Mouse (Mus musculus) MN1 (cell line): Measurements from ENCODE around the gene Ankrd22.

Experiments used
- DNase-seq: peaks from one replicate; pipeline ENCODE4 v3.0.0-alpha.2; 2016; ENCODE audit warnings: low spot score

Ankrd22 gene

DNA sequence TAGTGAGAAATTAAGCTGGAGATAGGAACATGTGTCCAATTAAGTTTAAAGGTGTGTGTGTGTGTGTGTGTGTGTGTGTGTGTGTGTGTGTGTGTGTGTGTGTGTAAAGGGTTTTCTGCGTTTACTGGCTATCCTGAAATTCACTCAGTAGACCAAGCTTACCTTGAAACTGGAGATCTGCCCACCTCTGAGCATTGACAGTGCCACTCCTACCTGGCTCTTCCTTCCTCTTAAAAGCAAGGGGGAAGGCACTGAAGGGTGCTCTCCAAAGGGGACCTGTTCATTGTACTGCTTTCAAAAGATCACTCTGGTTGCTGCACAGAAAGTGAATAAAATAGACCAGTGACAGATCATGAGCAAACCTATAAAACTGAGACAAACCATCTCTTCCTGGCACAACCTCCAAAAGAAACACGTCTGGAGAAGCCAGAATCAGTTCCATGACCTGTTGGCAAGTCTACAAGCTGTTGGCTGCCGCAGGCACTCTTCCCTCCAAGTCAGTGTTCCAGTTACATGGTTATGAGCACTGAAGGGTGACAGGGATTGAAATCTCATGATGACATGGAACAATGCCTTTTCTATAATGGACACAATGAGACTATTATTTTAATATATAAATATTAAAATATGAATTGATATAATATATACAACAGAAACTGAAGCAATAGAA is 76.7 kb downstream of the Ankrd22 start:
- no peak for DNase-seq

DNA sequence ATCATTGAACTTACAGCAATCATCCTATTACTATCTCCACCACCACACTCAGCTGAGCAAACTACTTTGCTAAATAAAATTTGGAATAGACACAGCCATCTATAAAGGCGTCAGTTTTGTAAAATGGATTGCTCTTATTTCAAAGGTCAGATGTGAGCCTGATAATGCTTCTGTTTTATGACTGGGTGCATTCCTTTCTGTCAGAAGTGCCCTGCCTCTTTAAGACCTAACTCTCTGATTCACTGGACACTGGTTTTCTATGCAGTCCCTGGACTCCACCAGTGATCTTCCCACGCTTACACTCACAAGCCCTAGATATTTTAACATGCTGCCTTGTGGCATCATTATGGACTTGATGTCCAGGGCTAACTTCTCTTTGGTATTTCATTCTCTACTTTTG is 87.7 kb downstream of the Ankrd22 start:
- no peak for DNase-seq

DNA sequence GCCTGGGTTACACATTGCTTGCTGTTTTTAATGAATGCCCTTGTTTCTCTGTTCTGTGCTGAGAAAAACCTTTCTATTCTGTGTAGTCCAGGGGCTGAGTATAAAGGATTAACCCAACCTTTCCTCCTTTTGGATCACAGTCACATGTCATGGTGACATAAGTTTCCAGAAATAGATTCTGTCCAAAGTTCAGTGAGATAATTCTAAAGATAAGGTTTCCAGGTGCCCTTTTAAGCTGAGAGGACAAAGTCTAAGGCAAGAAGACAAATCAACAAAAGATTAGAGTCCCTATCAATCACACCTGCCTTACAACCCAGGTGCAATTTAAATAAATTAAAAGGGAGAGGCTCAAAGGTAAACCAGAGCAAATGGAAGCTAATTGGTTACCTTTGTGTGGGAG is 91.6 kb downstream of the Ankrd22 start:
- DNase-seq: no peak
